Mouse (Mus musculus) heart, postnatal 0 days (tissue): ENCODE measurements around the gene Hrnr. TPM values are rescaled to one million over a fixed set of nuclear protein-coding genes. Genes with fewer than 3 reads are reported as not detected.

ENCODE experiments used
- ATAC-seq: fragments of 200-750 bp; cut with Nextera tagmentation; 2 replicates; pipeline ENCODE4 v1.8.0; 2017; ENCODE audit warnings: low read depth, moderate number of reproducible peaks, moderate library complexity; ENCODE audit not compliant: insufficient read depth
- DNase-seq: peaks from one replicate; pipeline ENCODE4 v3.0.0-alpha.2; 2016; ENCODE audit warnings: low spot score
- H3K27ac ChIP-seq: fragments of 300-500 bp; sonication (generic); 2 replicates; pipeline ENCODE4 v1.5.1; 2014; ENCODE audit warnings: low read depth, mild to moderate bottlenecking
- H3K27me3 ChIP-seq: fragments of 300-500 bp; sonication (generic); 2 replicates; pipeline ENCODE4 v1.6.1; 2014; ENCODE audit warnings: low read length, mixed read lengths; ENCODE audit not compliant: control insufficient read depth, insufficient read depth
- H3K36me3 ChIP-seq: fragments of 300-500 bp; sonication (generic); replicated peaks from 2 replicates; pipeline ENCODE4 v1.6.1; 2014; ENCODE audit warnings: low read length, mixed read lengths; ENCODE audit not compliant: control insufficient read depth, insufficient read depth
- H3K4me1 ChIP-seq: fragments of 300-500 bp; sonication (generic); 2 replicates; pipeline ENCODE4 v1.6.1; 2014; ENCODE audit warnings: antibody characterized with exemption; ENCODE audit not compliant: control insufficient read depth, insufficient read depth
- H3K4me2 ChIP-seq: fragments of 300-500 bp; sonication (generic); 2 replicates; pipeline ENCODE4 v1.6.1; 2014; ENCODE audit warnings: low read depth, mild to moderate bottlenecking, low read length, moderate library complexity
- H3K4me3 ChIP-seq: fragments of 300-500 bp; sonication (generic); 2 replicates; pipeline ENCODE4 v1.5.1; 2014; ENCODE audit warnings: low read depth, low read length
- H3K9ac ChIP-seq: fragments of 300-500 bp; sonication (generic); replicated peaks from 2 replicates; pipeline ENCODE4 v1.6.1; 2014; ENCODE audit warnings: low read depth, low read length, mixed read lengths
- H3K9me3 ChIP-seq: fragments of 300-500 bp; sonication (generic); replicated peaks from 2 replicates; pipeline ENCODE4 v1.6.1; 2016; ENCODE audit warnings: low read length; ENCODE audit not compliant: control insufficient read depth
- CTCF ChIP-seq: IDR thresholded peaks from 2 replicates; pipeline ENCODE4 v1.5.1; 2016; ENCODE audit warnings: antibody characterized with exemption, control low read depth, low read depth
- EP300 ChIP-seq: IDR thresholded peaks from 2 replicates; pipeline ENCODE4 v1.6.1; 2016; ENCODE audit warnings: antibody characterized with exemption, low read depth
- WGBS: fragments of 180-500 bp; shearing (Covaris S2); extraction: QIAGEN DNeasy Blood & Tissue Kit; methylation state at CpG from one replicate; pipeline ENCODE4 v1.1.7; 2014; 5-methylcytosine and 5-hydroxymethylcytosine counted together
- polyA plus RNA-seq: library from polyadenylated mRNA; unstranded; fragments of >200 nt; fragmentation: Nextera tagmentation; extraction: Ambion mirVana; gene quantifications from 2 replicates; pipeline ENCODE4 v1.2.1, GENCODE M21; 2015
- total RNA-seq: library from RNA; depleted of rRNA; stranded (reverse); fragments of >200 nt; gene quantifications from 2 replicates; pipeline ENCODE4 v1.2.3, GENCODE M21; 2014; ENCODE audit warnings: low replicate concordance; rRNA removed

Gene Hrnr
- total RNA-seq = not detected in 2 replicates
- polyA plus RNA-seq = not detected in 2 replicates

GRCm38 (mm10) chr3:93319449-93319848, at the start of gene Hrnr:
TSS of gene Hrnr (plus strand) at chr3:93319749.
- Histone ChIP-seq H3K27me3 (no peaks in the 10 kb centered on the region), H3K4me1 (no peaks in the 10 kb centered on the region), H3K27ac (no peak within 1 kb of the TSS), H3K4me3 (no peak within 1 kb of the TSS), H3K9ac (no peak within 1 kb of the TSS), H3K4me2 (no peak within 1 kb of the TSS), H3K36me3 (no peaks in the 10 kb centered on the region), H3K9me3 (no peaks in the 10 kb centered on the region)
- no peak for DNase-seq
- no peak for TF ChIP-seq EP300
- TF ChIP-seq CTCF = no peak
- no peak for ATAC-seq
- WGBS = 79% methylated on average over 2 of the region's 2 CpGs

- TF ChIP-seq CTCF (no peak), EP300 (no peak)
- Histone ChIP-seq H3K4me3 (no peak within 1 kb of the TSS), H3K27ac (no peak within 1 kb of the TSS), H3K9me3 (no peaks in the 10 kb centered on the region), H3K4me2 (no peak within 1 kb of the TSS), H3K4me1 (no peaks in the 10 kb centered on the region), H3K9ac (no peak within 1 kb of the TSS), H3K36me3 (no peaks in the 10 kb centered on the region), H3K27me3 (no peaks in the 10 kb centered on the region)
- DNase-seq = no peak
- WGBS = 77% methylated on average over 2 of the region's 2 CpGs
- no peak for ATAC-seq
These were observed 46.3 kb upstream of the Hrnr start, which contains the start of gene Flg for GRCm38 (mm10) chr3:93273223-93273622. TSS of gene Flg (plus strand) at chr3:93273523.

GRCm38 (mm10) chr3:93297542-93297941, 22.0 kb upstream of the Hrnr start:
- Histone ChIP-seq H3K9ac (no peak overlapping the region), H3K27me3 (no peaks in the 10 kb centered on the region), H3K4me3 (no peak overlapping the region), H3K9me3 (no peaks in the 10 kb centered on the region), H3K4me2 (no peak overlapping the region), H3K27ac (no peak overlapping the region), H3K36me3 (no peaks in the 10 kb centered on the region), H3K4me1 (no peaks in the 10 kb centered on the region)
- 62% methylated on average over 2 of the region's 2 CpGs for WGBS
- TF ChIP-seq EP300 (no peak), CTCF (no peak)
- DNase-seq (no peak), ATAC-seq (no peak)

GRCm38 (mm10) chr3:93299832-93300231, 19.7 kb upstream of the Hrnr start:
- no peaks in the 10 kb centered on the region for H3K27me3 ChIP-seq
- no peak overlapping the region for H3K9ac ChIP-seq
- TF ChIP-seq EP300 (no peak), CTCF (no peak)
- ATAC-seq (no peak), DNase-seq (no peak)
- H3K9me3 ChIP-seq = 0 out of 2 replicates have a peak, but pooled peaks cover 4% of the 10 kb centered on the region
- H3K36me3 ChIP-seq = no peaks in the 10 kb centered on the region
- 75% methylated on average over 6 of the region's 6 CpGs for WGBS
- no peak overlapping the region for H3K4me2 ChIP-seq
- no peak overlapping the region for H3K27ac ChIP-seq
- H3K4me3 ChIP-seq = no peak overlapping the region
- H3K4me1 ChIP-seq = no peaks in the 10 kb centered on the region

- Histone ChIP-seq H3K36me3 (no peaks in the 10 kb centered on the region), H3K9ac (no peak overlapping the region), H3K9me3 (0 out of 2 replicates have a peak, but pooled peaks cover 4% of the 10 kb centered on the region), H3K27me3 (no peaks in the 10 kb centered on the region), H3K4me3 (no peak overlapping the region), H3K27ac (no peak overlapping the region), H3K4me2 (no peak overlapping the region), H3K4me1 (no peaks in the 10 kb centered on the region)
- no peak for TF ChIP-seq EP300
- TF ChIP-seq CTCF = no peak
- ATAC-seq (no peak), DNase-seq (no peak)
- WGBS = 68% methylated on average over 3 of the region's 3 CpGs
These were observed 17.7 kb upstream of the Hrnr start for GRCm38 (mm10) chr3:93301896-93302295.

GRCm38 (mm10) chr3:93306142-93306541, 13.4 kb upstream of the Hrnr start:
- ATAC-seq (no peak), DNase-seq (no peak)
- H3K27ac ChIP-seq = no peak overlapping the region
- WGBS = 66% methylated on average over 2 of the region's 2 CpGs
- H3K9me3 ChIP-seq = 0 out of 2 replicates have a peak, but pooled peaks cover 4% of the 10 kb centered on the region
- no peaks in the 10 kb centered on the region for H3K36me3 ChIP-seq
- no peaks in the 10 kb centered on the region for H3K4me1 ChIP-seq
- H3K4me2 ChIP-seq = no peak overlapping the region
- H3K27me3 ChIP-seq = no peaks in the 10 kb centered on the region
- TF ChIP-seq CTCF (peak; percentile 17; the same call in 1 of the 2 replicates), EP300 (no peak)
- no peak overlapping the region for H3K9ac ChIP-seq
- H3K4me3 ChIP-seq = no peak overlapping the region
